Mouse (Mus musculus): ENCODE measurements around the gene Bfsp2. TPM values are rescaled to one million over a fixed set of nuclear protein-coding genes. Genes with fewer than 3 reads are reported as not detected.
A peak's percentile ranks its signal among the peaks of the same experiment; 100 is the strongest.
"Not testable (repeated sequence)": the region's sequence is repeated elsewhere in the genome, so short reads cannot be mapped to it uniquely, and the experiment has no call there.

Gene Bfsp2
- polyA plus RNA-seq, 1 experiment from 2014 or later = 2.1 TPM

GRCm38 (mm10) chr9:103423384-103423783 lies 56.8 kb downstream of the Bfsp2 start:
- no peaks in the 10 kb centered on the region for H3K9me3 ChIP-seq (replicated peaks)

GRCm38 (mm10) chr9:103422847-103423246 lies 57.4 kb downstream of the Bfsp2 start:
- Histone ChIP-seq H3K36me3 (no peaks in the 10 kb centered on the region), H3K4me1 (peaks cover 8% of the 10 kb centered on the region), H3K9ac (no peak overlapping the region), H3K4me2 (replicated peaks) (no peak overlapping the region), H3K4me3 (no peak overlapping the region), H3K27me3 (no peaks in the 10 kb centered on the region), H3K9me3 (replicated peaks) (no peaks in the 10 kb centered on the region), H3K27ac (peak overlapping the region; percentile 45; the same call in 1 of the 2 replicates)
- ATAC-seq (ENCODE audit: low FRiP score) = no peak
- 60% methylated on average over 18 of the region's 18 CpGs for WGBS

More at GRCm38 (mm10) chr9:103423384-103423783, 56.8 kb downstream of the Bfsp2 start:
- H3K27me3 ChIP-seq = no peaks in the 10 kb centered on the region
- peaks cover 8% of the 10 kb centered on the region for H3K4me1 ChIP-seq
- WGBS = 74% methylated on average over 7 of the region's 7 CpGs
- no peak overlapping the region for H3K4me3 ChIP-seq
- ATAC-seq (ENCODE audit: low FRiP score) = no peak
- no peak overlapping the region for H3K4me2 ChIP-seq (replicated peaks)
- peak overlapping the region; percentile 45; the same call in 1 of the 2 replicates for H3K27ac ChIP-seq
- H3K36me3 ChIP-seq = no peaks in the 10 kb centered on the region
- H3K9ac ChIP-seq = no peak overlapping the region

DNA sequence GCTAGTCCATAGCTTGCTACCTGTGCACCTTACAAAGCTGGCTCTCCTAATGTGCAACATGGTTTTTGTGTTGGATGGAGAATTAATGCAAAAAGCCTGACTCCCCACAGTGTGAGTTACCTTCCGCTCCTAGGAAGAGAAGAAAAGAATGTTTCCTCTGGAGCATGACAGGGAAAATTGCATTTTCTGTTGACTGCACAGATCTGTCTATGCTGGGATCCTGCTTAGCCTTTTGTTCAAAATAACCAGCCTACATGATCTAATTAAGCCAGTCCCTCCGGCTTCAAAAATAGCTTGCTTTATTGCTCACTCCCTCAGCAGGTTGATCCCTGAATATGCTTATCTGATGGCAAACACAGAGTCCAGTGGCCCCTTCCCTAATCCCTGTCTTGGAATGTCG lies 59.4 kb downstream of the Bfsp2 start:
- no peak overlapping the region for H3K9ac ChIP-seq
- WGBS = 45% methylated on average over 3 of the region's 3 CpGs
- no peak for ATAC-seq (ENCODE audit: low FRiP score)
- no peak overlapping the region for H3K4me2 ChIP-seq (replicated peaks)
- no peaks in the 10 kb centered on the region for H3K36me3 ChIP-seq
- H3K27ac ChIP-seq = peak overlapping the region; percentile 40; the same call in 1 of the 2 replicates
- H3K4me3 ChIP-seq = no peak overlapping the region
- no peaks in the 10 kb centered on the region for H3K9me3 ChIP-seq (replicated peaks)
- H3K27me3 ChIP-seq = no peaks in the 10 kb centered on the region
- peaks cover 8% of the 10 kb centered on the region for H3K4me1 ChIP-seq

- H3K27ac ChIP-seq = no peak overlapping the region
- no peaks in the 10 kb centered on the region for H3K36me3 ChIP-seq
- ATAC-seq (ENCODE audit: low FRiP score) = no peak
- no peaks in the 10 kb centered on the region for H3K9me3 ChIP-seq (replicated peaks)
- H3K4me1 ChIP-seq = peaks cover 12% of the 10 kb centered on the region
- no peak overlapping the region for H3K4me3 ChIP-seq
- no peak overlapping the region for H3K9ac ChIP-seq
- H3K27me3 ChIP-seq = no peaks in the 10 kb centered on the region
- WGBS = 86% methylated on average over 2 of the region's 2 CpGs
- no peak overlapping the region for H3K4me2 ChIP-seq (replicated peaks)
Observed at GRCm38 (mm10) chr9:103418786-103419185, 61.4 kb downstream of the Bfsp2 start.

- ATAC-seq (ENCODE audit: low FRiP score); H3K9ac ChIP-seq; H3K27ac ChIP-seq; H3K27me3 ChIP-seq; H3K9me3 ChIP-seq (replicated peaks); H3K36me3 ChIP-seq; H3K4me3 ChIP-seq; H3K4me2 ChIP-seq (replicated peaks): not testable (repeated sequence)
- peaks cover 15% of the 10 kb centered on the region for H3K4me1 ChIP-seq
- WGBS = 87% methylated on average over 1 of the region's 1 CpGs
Observed at GRCm38 (mm10) chr9:103418267-103418666, 62.0 kb downstream of the Bfsp2 start.

- Histone ChIP-seq H3K4me1 (peaks cover 11% of the 10 kb centered on the region; the same call in 1 of the 2 replicates), H3K9ac (no peak overlapping the region), H3K27ac (no peak overlapping the region), H3K4me2 (replicated peaks) (no peak overlapping the region), H3K36me3 (no peaks in the 10 kb centered on the region), H3K27me3 (no peaks in the 10 kb centered on the region), H3K4me3 (no peak overlapping the region), H3K9me3 (replicated peaks) (no peaks in the 10 kb centered on the region)
- no peak for ATAC-seq (ENCODE audit: low FRiP score)
- 62% methylated on average over 9 of the region's 9 CpGs for WGBS
Observed at GRCm38 (mm10) chr9:103413457-103413856, 66.8 kb downstream of the Bfsp2 start.

- Histone ChIP-seq H3K9ac (no peak overlapping the region), H3K9me3 (replicated peaks) (no peaks in the 10 kb centered on the region), H3K4me3 (no peak overlapping the region), H3K27me3 (no peaks in the 10 kb centered on the region), H3K27ac (no peak overlapping the region), H3K4me2 (replicated peaks) (no peak overlapping the region), H3K4me1 (peaks cover 8% of the 10 kb centered on the region; the same call in 1 of the 2 replicates), H3K36me3 (no peaks in the 10 kb centered on the region)
- ATAC-seq (ENCODE audit: low FRiP score) = no peak
- 94% methylated on average over 2 of the region's 2 CpGs for WGBS
Observed at GRCm38 (mm10) chr9:103409119-103409518, 71.1 kb downstream of the Bfsp2 start.

DNA sequence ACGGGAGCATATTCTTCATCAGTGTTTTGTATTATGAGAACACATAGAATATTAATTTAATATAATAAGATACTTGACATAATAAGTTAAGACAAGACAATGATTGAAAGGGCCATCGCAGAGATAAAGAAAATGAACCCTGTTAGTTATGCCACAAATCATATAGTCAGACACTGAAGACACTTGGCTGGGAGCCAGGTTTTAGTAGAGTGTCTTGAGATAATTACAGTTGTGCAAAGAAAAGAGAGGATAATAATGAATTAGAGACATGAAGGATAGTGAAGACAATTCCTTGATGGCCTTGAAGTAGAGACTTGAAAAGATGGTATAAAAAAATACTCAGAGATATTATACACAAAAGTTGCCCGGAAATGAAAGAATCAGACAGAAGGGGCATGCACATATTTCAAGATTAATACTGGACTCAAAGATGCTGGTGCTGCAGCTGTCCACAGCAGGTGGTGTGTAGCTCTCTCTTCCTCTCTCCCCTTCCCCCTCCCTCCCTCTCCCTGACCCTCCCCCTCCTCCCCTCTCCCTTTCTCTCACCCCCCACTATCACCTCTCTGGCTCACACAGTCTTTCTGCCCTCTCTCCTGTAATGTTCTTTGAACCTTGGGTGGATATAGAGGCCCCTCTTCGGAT lies 72.0 kb downstream of the Bfsp2 start:
- Histone ChIP-seq H3K27me3 (no peaks in the 10 kb centered on the region), H3K36me3 (no peaks in the 10 kb centered on the region), H3K27ac (peak overlapping the region; percentile 62), H3K9ac (no peak overlapping the region), H3K4me2 (replicated peaks) (no peak overlapping the region), H3K4me1 (peaks cover 5% of the 10 kb centered on the region; the same call in 1 of the 2 replicates), H3K9me3 (replicated peaks) (no peaks in the 10 kb centered on the region), H3K4me3 (no peak overlapping the region)
- ATAC-seq (ENCODE audit: low FRiP score) = no peak
- WGBS = 60% methylated on average over 4 of the region's 4 CpGs

DNA sequence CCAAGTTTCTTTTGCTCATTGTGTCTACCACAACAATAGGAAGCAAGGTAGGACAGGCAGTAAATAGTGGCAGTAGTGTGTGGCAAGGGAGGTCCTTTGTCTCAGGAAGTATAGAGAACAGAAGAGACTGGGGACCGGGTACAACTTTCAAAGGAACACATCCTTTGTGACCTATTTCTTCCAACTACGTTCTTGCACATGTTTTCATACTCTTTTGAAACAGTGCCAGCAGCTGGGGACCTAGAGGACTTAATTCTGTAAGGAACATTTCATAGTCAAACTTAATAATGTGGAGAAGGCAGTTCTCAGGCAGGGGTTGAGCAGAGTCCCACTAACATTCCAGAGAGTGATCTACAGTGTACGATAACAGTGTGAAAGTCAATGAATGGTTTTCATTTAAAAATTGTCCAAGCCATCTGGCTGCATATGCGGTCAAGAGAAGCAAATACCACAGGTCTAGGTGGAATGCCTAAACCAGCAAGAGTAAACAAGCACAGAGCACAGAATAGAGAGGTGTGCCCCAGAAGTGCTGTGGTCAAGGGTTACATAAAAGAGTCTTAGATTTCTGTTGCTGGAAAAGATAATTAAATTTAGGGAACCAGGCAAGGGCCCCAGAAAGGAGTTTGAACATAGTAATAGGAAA lies 76.8 kb downstream of the Bfsp2 start:
- 0 out of 2 replicates have a peak, but pooled peaks cover 7% of the 10 kb centered on the region for H3K9me3 ChIP-seq (replicated peaks)
- WGBS = 61% methylated on average over 4 of the region's 4 CpGs

GRCm38 (mm10) chr9:103398509-103399157 lies 81.6 kb downstream of the Bfsp2 start:
- Histone ChIP-seq H3K27ac (no peak overlapping the region), H3K9me3 (replicated peaks) (0 out of 2 replicates have a peak, but pooled peaks cover 7% of the 10 kb centered on the region), H3K4me1 (no peaks in the 10 kb centered on the region), H3K4me3 (no peak overlapping the region), H3K27me3 (no peaks in the 10 kb centered on the region), H3K9ac (no peak overlapping the region), H3K4me2 (replicated peaks) (no peak overlapping the region), H3K36me3 (no peaks in the 10 kb centered on the region)
- 81% methylated on average over 21 of the region's 21 CpGs for WGBS
- no peak for ATAC-seq (ENCODE audit: low FRiP score)

More for the DNA sequence above, 76.8 kb downstream of the Bfsp2 start:
- H3K4me1 ChIP-seq = peaks cover 1% of the 10 kb centered on the region; the same call in 1 of the 2 replicates
- H3K4me3 ChIP-seq = no peak overlapping the region
- no peak for ATAC-seq (ENCODE audit: low FRiP score)
- H3K27ac ChIP-seq = no peak overlapping the region
- no peaks in the 10 kb centered on the region for H3K36me3 ChIP-seq
- no peak overlapping the region for H3K4me2 ChIP-seq (replicated peaks)
- H3K9ac ChIP-seq = no peak overlapping the region
- no peaks in the 10 kb centered on the region for H3K27me3 ChIP-seq

DNA sequence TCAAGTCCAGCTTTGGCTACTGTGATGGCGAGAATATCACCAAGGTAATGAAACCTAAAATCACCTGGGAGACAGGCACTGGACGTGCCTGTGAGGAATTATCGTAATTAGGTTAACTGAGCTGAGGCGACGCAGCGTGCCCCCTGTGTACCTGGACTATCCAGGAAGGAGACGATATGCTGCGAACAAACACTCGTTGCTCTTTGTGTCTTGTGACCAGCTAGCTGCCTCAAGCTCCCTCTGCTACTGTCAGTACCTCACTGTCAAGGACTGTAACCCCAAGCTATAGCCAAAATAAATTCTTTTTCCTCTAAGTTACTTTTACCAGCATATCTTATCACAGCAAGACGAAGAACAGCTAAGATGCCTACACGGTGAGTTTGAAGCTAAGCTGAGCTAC lies 87.0 kb downstream of the Bfsp2 start:
- no peak overlapping the region for H3K4me3 ChIP-seq
- H3K9ac ChIP-seq = no peak overlapping the region
- H3K4me2 ChIP-seq (replicated peaks) = no peak overlapping the region
- H3K4me1 ChIP-seq = no peaks in the 10 kb centered on the region
- no peaks in the 10 kb centered on the region for H3K36me3 ChIP-seq
- H3K27me3 ChIP-seq = no peaks in the 10 kb centered on the region
- WGBS = 89% methylated on average over 11 of the region's 11 CpGs
- no peak for ATAC-seq (ENCODE audit: low FRiP score)
- no peaks in the 10 kb centered on the region for H3K9me3 ChIP-seq (replicated peaks)
- H3K27ac ChIP-seq = no peak overlapping the region

DNA sequence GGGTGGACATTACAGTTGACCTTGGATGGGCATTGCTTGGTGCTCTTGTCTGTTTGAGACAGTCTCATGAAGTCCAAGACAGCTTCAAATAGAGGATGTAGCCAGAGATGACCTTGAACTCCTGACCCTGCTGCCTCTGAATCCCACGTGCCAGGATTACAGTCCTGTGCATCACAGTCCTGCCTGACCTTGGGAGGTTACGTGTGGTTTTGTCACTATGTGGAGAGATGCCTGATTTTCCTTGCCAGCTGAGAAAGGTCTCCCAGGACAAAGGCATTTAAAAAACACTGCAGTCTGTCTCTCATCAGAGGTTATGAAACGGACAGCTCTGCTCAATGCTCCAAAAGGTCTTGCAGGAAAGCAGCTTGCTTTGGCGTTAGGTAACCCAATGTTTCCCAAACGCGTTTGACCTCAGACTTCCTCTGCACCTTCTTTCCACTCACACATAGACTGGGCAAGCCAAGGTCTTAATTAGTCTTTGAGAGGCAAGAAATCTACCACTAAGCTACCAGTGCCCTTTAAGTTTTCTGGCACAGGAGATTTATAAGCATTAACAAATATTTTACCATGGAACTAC lies 88.3 kb downstream of the Bfsp2 start:
- H3K4me1 ChIP-seq = peaks cover 2% of the 10 kb centered on the region; the same call in 1 of the 2 replicates
- H3K27me3 ChIP-seq = no peaks in the 10 kb centered on the region
- H3K9me3 ChIP-seq (replicated peaks) = no peaks in the 10 kb centered on the region
- H3K4me2 ChIP-seq (replicated peaks) = no peak overlapping the region
- no peak overlapping the region for H3K9ac ChIP-seq
- WGBS = 74% methylated on average over 6 of the region's 6 CpGs
- no peak overlapping the region for H3K27ac ChIP-seq
- no peaks in the 10 kb centered on the region for H3K36me3 ChIP-seq
- ATAC-seq (ENCODE audit: low FRiP score) = no peak
- H3K4me3 ChIP-seq = no peak overlapping the region

Data from hindbrain, embryonic 12.5 days (tissue).